Mouse (Mus musculus) lung, adult 2 months (tissue): ENCODE results near the gene Tsc22d3.

Source experiments
- CTCF ChIP-seq: fragments of 200-500 bp; IDR thresholded peaks from 2 replicates; pipeline ENCODE4 v1.5.1; 2011; ENCODE audit warnings: mild to moderate bottlenecking, low read length, control low read depth; ENCODE audit not compliant: insufficient read depth
- POLR2A ChIP-seq: fragments of 200-500 bp; IDR thresholded peaks from 2 replicates; pipeline ENCODE4 v1.6.1; 2011; ENCODE audit warnings: low read depth, mild to moderate bottlenecking, control low read depth, low read length, borderline replicate concordance; ENCODE audit errors: extremely low read depth

GRCm38 (mm10) chrX:140537662-140538061, 62.8 kb downstream of the Tsc22d3 start:
- TF ChIP-seq CTCF (no peak), POLR2A (no peak)
